Mouse (Mus musculus): ENCODE measurements around the gene Slc6a8.

DNA sequence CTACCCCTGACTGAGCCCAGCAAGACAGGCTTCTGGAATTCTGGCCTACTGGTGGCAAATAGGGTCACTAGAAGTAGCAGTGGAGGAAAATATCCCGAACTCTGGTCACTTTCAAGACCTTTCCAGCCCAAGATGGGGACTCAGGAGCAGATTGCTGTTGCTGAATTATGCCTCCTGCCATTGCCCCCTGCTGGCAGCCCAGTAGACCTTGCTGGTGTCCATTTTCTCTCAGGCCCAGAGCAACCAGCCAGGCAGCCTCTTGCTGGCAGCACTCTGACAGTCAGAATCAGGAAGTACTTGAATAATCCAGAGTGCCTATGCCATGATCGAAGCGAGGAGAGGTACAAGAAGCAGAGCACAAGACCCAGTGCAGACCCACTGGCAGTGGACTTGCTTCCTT, 17.4 kb upstream of the Slc6a8 start:
- peak; percentile 37; the same call in 1 of the 2 replicates for TF ChIP-seq CTCF (IDR thresholded peaks at IDR 0.05; ENCODE audit: insufficient read depth, low read depth, low read length)
- no peak for TF ChIP-seq POLR2A (IDR thresholded peaks at IDR 0.05; ENCODE audit: insufficient read depth, low read depth, low read length)
